Mouse (Mus musculus) sigmoid colon, adult 10 weeks (tissue): ENCODE data around the gene Lce1b. TPM values are rescaled to one million over a fixed set of nuclear protein-coding genes. Genes with fewer than 3 reads are reported as not detected.

Source experiments
- polyA plus RNA-seq: library from polyadenylated mRNA; stranded (reverse); fragments of 350-450 nt; fragmentation: Illumina TruSeq; extraction: RNeasy Lipid Tissue Mini Kit (QIAGEN cat#74804); gene quantifications from one replicate; pipeline ENCODE4 v1.2.3, GENCODE M21; 2014; ENCODE audit warnings: low read depth, low replicate concordance

Gene Lce1b
- not detected for polyA plus RNA-seq

DNA sequence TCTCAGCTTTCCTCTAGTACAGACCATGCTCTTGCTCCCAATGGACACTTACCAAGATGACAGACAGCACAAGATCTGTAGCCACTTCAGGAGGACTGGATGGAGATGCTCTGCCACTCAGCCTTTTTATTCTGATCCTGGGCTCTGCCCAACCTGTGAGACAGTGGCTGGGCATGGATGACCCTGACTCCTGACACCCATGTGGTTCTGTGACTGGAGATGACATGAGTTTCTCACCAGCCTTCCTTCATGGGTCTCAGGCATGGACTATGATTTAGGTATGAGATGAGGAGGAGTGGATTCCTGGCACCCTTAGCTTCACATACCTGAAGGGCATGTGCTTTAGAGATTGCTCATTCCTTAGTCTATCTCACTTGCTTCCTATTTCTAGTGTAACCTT is at the start of gene Lce1b:
Lce1b (minus strand) TSS at position 101 of the 400 bp plus-strand sequence.

DNA sequence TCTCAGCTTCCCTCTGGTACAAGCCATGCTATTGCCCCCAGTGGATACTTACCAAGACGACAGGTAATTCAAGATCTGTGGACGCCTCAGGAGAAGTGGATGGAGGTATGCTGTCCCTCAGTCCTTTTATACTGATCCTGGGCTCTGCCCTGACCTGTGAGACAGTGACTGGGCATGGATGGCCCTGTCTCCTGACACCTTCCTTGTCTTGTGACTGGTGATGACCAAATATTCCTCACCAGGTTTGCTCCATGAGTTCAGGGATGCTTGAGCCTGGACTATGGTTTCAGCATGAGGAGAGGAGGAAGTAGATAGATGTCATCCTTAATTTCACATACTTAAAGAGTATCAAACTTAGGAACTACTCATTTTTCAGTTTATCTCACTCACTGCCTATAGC is 30.4 kb upstream of the Lce1b start, which contains the start of gene Lce1d:
Lce1d (minus strand) TSS at position 101 of the 400 bp plus-strand sequence.

DNA sequence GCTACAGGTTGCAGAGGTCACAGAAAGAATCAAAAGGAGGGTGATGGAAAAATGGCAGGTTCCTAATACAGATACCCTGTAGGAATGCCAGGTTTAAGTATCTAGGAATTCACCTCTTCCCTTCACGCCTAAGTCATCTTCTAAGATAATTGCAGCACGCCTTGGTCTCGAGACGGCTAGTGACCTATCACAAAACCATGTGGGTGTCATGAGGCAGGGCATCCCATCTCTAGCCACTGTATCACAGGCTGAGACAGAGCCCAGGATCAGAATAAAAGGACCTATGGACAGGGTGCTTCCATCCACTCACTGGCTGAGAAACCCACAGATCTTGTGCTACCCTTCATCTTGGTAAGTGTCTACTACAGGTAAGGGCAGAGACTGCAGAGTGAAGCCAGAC is 22.2 kb upstream of the Lce1b start, which contains the start of gene Lce1c:
Lce1c (plus strand) TSS at position 301 of the 400 bp plus-strand sequence.

GRCm38 (mm10) chr3:92670215-92670614 is 13.5 kb upstream of the Lce1b start, which contains the start of gene Lce1a2:
Gene Lce1a2 (minus strand): TSS chr3:92670315.

DNA sequence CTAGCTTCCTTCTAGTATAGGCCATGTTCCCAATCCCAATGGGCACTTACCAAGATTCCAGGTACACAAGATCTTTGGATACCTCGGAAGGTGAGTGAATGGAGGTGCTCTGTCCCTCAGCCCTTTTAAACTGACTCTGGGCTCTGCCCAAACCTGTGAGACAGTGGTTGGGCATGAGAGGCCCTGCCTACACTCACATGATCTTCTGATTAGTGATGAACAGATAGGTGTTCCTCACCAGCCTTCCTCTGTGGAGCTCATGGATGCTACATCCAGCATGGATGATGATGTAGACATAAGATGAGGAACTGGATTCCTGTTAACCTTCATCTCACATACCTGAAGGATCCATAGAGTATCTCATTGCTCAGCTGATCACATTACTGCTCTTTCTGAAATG is 8.5 kb downstream of the Lce1b start, which contains the start of gene Lce1a1:
Lce1a1 (minus strand) TSS at position 101 of the 400 bp plus-strand sequence.

DNA sequence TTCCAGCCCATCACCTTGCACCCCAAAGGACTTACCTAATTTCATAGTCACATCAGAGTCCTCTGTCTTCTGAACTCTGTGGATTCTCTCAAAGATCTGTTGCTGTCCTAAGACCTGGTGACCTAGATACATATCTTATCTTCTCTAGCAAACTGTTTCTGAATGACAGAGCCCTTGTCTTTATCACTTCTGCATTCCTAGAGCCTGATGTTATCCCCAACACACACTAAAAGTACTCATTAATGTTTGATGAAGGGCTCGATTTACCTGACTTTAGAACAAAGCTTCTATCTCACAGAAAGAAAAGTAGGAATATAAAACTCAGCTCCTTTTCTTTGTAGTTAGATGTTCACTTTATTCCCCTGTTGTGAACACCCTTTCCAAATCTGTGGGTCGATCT is 35.2 kb downstream of the Lce1b start, which contains the start of gene Lce6a:
Lce6a (minus strand) TSS at position 101 of the 400 bp plus-strand sequence.

DNA sequence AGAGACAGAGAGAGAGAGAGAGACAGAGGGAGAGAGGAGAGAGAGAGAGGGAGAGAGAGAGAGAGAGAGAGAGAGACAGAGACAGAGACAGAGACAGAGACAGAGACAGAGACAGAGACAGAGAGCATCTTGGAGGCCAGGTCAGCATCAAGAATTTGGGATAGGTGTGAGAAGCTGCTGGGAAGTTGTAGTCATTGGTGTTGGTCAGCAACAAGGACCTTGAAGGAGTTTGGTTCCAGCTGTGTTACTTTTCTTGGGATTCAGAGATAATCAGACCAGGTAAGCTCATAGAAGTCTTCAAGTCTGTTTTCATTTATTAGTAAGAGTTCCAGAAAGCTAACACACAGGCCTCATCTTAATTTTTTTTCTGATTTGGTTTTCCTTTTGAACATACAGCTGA is 49.3 kb downstream of the Lce1b start, which contains the start of gene 2210017I01Rik:
2210017I01Rik (minus strand) TSS at position 101 of the 400 bp plus-strand sequence.

Other genes with a start within 250 kb of the Lce1b start
- not detected for gene Sprr2i, start 248.9 kb downstream of the Lce1b start, polyA plus RNA-seq
- not detected for gene Sprr2j-ps, start 238.8 kb downstream of the Lce1b start, polyA plus RNA-seq
- gene Gm9774, start 227.5 kb downstream of the Lce1b start, polyA plus RNA-seq, result 5.2 TPM
- not detected for gene Sprr2k, start 224.3 kb downstream of the Lce1b start, polyA plus RNA-seq
- gene Sprr1b, start 218.1 kb downstream of the Lce1b start, polyA plus RNA-seq, result not detected
- gene Sprr3, start 198.2 kb downstream of the Lce1b start, polyA plus RNA-seq, result not detected
- 5.8 TPM for gene Sprr1a, start 171.0 kb downstream of the Lce1b start, polyA plus RNA-seq
- gene Sprr4, start 156.4 kb downstream of the Lce1b start, polyA plus RNA-seq, result not detected
- not detected for gene 2310046K23Rik, start 122.4 kb downstream of the Lce1b start, polyA plus RNA-seq
- not detected for gene Ivl, start 83.2 kb downstream of the Lce1b start, polyA plus RNA-seq
- not detected for gene Smcp, start 67.9 kb downstream of the Lce1b start, polyA plus RNA-seq
- gene 2210017I01Rik, start 49.4 kb downstream of the Lce1b start, polyA plus RNA-seq, result not detected
- not detected for gene Lce6a, start 35.3 kb downstream of the Lce1b start, polyA plus RNA-seq
- gene Lce1a1, start 8.6 kb downstream of the Lce1b start, polyA plus RNA-seq, result not detected
- gene Lce1a2, start 13.4 kb upstream of the Lce1b start, polyA plus RNA-seq, result not detected
- gene Lce1c, start 22.3 kb upstream of the Lce1b start, polyA plus RNA-seq, result not detected
- not detected for gene Lce1d, start 30.3 kb upstream of the Lce1b start, polyA plus RNA-seq
- not detected for gene Lce1e, start 52.1 kb upstream of the Lce1b start, polyA plus RNA-seq
- gene Lce1f, start 63.4 kb upstream of the Lce1b start, polyA plus RNA-seq, result not detected
- not detected for gene Gm38119, start 82.2 kb upstream of the Lce1b start, polyA plus RNA-seq
- not detected for gene Lce1g, start 95.4 kb upstream of the Lce1b start, polyA plus RNA-seq
- not detected for gene Lce1h, start 108.1 kb upstream of the Lce1b start, polyA plus RNA-seq
- gene Lce1i, start 122.0 kb upstream of the Lce1b start, polyA plus RNA-seq, result not detected
- not detected for gene Lce1j, start 133.6 kb upstream of the Lce1b start, polyA plus RNA-seq
- gene Lce1k, start 151.0 kb upstream of the Lce1b start, polyA plus RNA-seq, result not detected
- not detected for gene Kprp, start 170.3 kb upstream of the Lce1b start, polyA plus RNA-seq
- gene Lce1l, start 194.4 kb upstream of the Lce1b start, polyA plus RNA-seq, result not detected
- not detected for gene 2310050C09Rik, start 213.3 kb upstream of the Lce1b start, polyA plus RNA-seq